In the genomic region with DNA sequence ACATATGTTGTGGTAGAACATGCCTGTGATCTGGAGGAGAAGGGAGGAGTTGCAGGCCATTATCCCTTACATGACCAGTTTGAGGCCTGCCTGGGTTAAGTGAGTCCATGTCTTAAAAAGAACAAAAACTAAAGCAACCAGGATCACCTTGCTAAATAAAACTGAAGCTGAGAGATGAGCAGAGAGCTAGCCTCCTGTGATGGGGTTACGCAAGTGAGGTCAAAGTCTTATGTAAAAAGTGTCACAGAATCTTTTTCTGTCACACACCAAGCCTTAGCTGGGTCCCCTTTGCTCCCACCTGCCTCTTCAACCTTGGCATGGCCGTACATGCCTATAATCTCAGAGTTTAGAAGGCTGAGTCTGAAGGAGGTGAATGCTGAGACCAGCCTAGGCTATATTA, we compare ENCODE assay signal across 8 mouse cellular contexts. TPM values are rescaled to one million over a fixed set of nuclear protein-coding genes. Genes with fewer than 3 reads are reported as not detected.
DNase-seq lines count a peak whose midpoint lies in the region; ATAC-seq lines count a peak whose summit lies in the region.

No protein-coding gene starts in this region.

- 83% methylated on average over 2 of the region's 2 CpGs for WGBS in kidney, embryonic 16.5 days
- 83% methylated on average over 2 of the region's 2 CpGs for WGBS in forebrain, embryonic 11.5 days
- 86% methylated on average over 2 of the region's 2 CpGs for WGBS in limb, embryonic 10.5 days
- 91% methylated on average over 2 of the region's 2 CpGs for WGBS in neural tube, embryonic 12.5 days

- no peak for ATAC-seq in kidney, embryonic 16.5 days (ENCODE audit: low FRiP score, low TSS enrichment)
- no peak for ATAC-seq in forebrain, embryonic 11.5 days (replicated peaks; ENCODE audit: low FRiP score)
- ATAC-seq in neural tube, embryonic 12.5 days (ENCODE audit: low FRiP score, low read depth), result no peak

- peak overlapping the region; percentile 85 for H3K4me2 ChIP-seq in kidney, embryonic 16.5 days (replicated peaks; ENCODE audit: low read depth, low read length)
- H3K4me2 ChIP-seq in forebrain, embryonic 11.5 days (ENCODE audit: low read depth, low read length, severe bottlenecking), result peak overlapping the region; percentile 86
- peak overlapping the region; percentile 83 for H3K4me2 ChIP-seq in neural tube, embryonic 12.5 days (replicated peaks)

- peaks cover 16% of the 10 kb centered on the region for H3K4me1 ChIP-seq in kidney, embryonic 16.5 days (ENCODE audit: insufficient read depth, low read length)
- H3K4me1 ChIP-seq in forebrain, embryonic 11.5 days (replicated peaks; ENCODE audit: control insufficient read depth, insufficient read depth, low read length), result peaks cover 6% of the 10 kb centered on the region; the same call in 1 of the 2 replicates
- H3K4me1 ChIP-seq in limb, embryonic 10.5 days, result peaks cover 24% of the 10 kb centered on the region
- peaks cover 18% of the 10 kb centered on the region for H3K4me1 ChIP-seq in neural tube, embryonic 12.5 days

- H3K4me3 ChIP-seq in kidney, embryonic 16.5 days (ENCODE audit: low read length), result peak overlapping the region; percentile 79
- peak overlapping the region; percentile 82 for H3K4me3 ChIP-seq in forebrain, embryonic 11.5 days (ENCODE audit: low read depth, low read length)
- peak overlapping the region; percentile 73 for H3K4me3 ChIP-seq in limb, embryonic 10.5 days
- H3K4me3 ChIP-seq in neural tube, embryonic 12.5 days, result peak overlapping the region; percentile 83

- H3K36me3 ChIP-seq in kidney, embryonic 16.5 days (ENCODE audit: insufficient read depth, low read length), result no peaks in the 10 kb centered on the region
- H3K36me3 ChIP-seq in forebrain, embryonic 11.5 days (ENCODE audit: control insufficient read depth, insufficient read depth, low read length), result no peaks in the 10 kb centered on the region
- H3K36me3 ChIP-seq in limb, embryonic 10.5 days, result peaks cover 41% of the 10 kb centered on the region
- H3K36me3 ChIP-seq in neural tube, embryonic 12.5 days, result 0 out of 2 replicates have a peak, but pooled peaks cover 4% of the 10 kb centered on the region

- no peaks in the 10 kb centered on the region for H3K27me3 ChIP-seq in kidney, embryonic 16.5 days (ENCODE audit: insufficient read depth, low read length)
- H3K27me3 ChIP-seq in forebrain, embryonic 11.5 days (ENCODE audit: control insufficient read depth, insufficient read depth, low read length), result no peaks in the 10 kb centered on the region
- H3K27me3 ChIP-seq in limb, embryonic 10.5 days (ENCODE audit: low read depth, poor library complexity, severe bottlenecking), result no peaks in the 10 kb centered on the region
- H3K27me3 ChIP-seq in neural tube, embryonic 12.5 days (replicated peaks), result no peaks in the 10 kb centered on the region

- H3K9ac ChIP-seq in kidney, embryonic 16.5 days (replicated peaks; ENCODE audit: low read length), result peak overlapping the region; percentile 87
- H3K9ac ChIP-seq in forebrain, embryonic 11.5 days (ENCODE audit: low read length), result no peak overlapping the region
- H3K9ac ChIP-seq in neural tube, embryonic 12.5 days, result peak overlapping the region; percentile 86; the same call in 1 of the 2 replicates

- no peak overlapping the region for H3K27ac ChIP-seq in kidney, embryonic 16.5 days (ENCODE audit: low read length)
- no peak overlapping the region for H3K27ac ChIP-seq in forebrain, embryonic 11.5 days (ENCODE audit: low read depth, low read length)
- H3K27ac ChIP-seq in limb, embryonic 10.5 days, result no peak overlapping the region
- H3K27ac ChIP-seq in neural tube, embryonic 12.5 days, result no peak overlapping the region

- no peaks in the 10 kb centered on the region for H3K9me3 ChIP-seq in kidney, embryonic 16.5 days (ENCODE audit: low read length)
- no peaks in the 10 kb centered on the region; the same call in 1 of the 2 replicates for H3K9me3 ChIP-seq in forebrain, embryonic 11.5 days (ENCODE audit: control insufficient read depth, low read length)
- no peaks in the 10 kb centered on the region for H3K9me3 ChIP-seq in limb, embryonic 10.5 days (replicated peaks)
- 0 out of 2 replicates have a peak, but pooled peaks cover 5% of the 10 kb centered on the region for H3K9me3 ChIP-seq in neural tube, embryonic 12.5 days

- DNase-seq in kidney, postnatal 25 days, result no peak
- DNase-seq in forebrain, embryonic 11.5 days (ENCODE audit: low spot score), result no peak
- DNase-seq in limb, embryonic 10.5 days (ENCODE audit: low spot score), result no peak
- DNase-seq in layer of hippocampus, adult 8-10 months (ENCODE audit: low spot score in 2 of 2), result no peak
- no peak for DNase-seq in layer of hippocampus, adult 11-12 months (ENCODE audit: low spot score)
- no peak for DNase-seq in gastrocnemius, postnatal 10 days

RNA-seq across cellular contexts. Expression of a gene that starts 0.6 kb away (rescaled TPM):
- 2.3 and 3.7 TPM in 2 replicates for polyA plus RNA-seq in kidney, embryonic 16.5 days (2015; fragmentation: Nextera tagmentation; extraction: Ambion mirVana)
- polyA plus RNA-seq in forebrain, embryonic 11.5 days (2014; fragmentation: Nextera tagmentation; extraction: Ambion mirVana), result not detected in 2 replicates
- 2.1 and 4.2 TPM in 2 replicates for polyA plus RNA-seq in limb, embryonic 10.5 days (2016; fragmentation: Nextera tagmentation; extraction: Ambion mirVana)
- not detected in 2 replicates for polyA plus RNA-seq in neural tube, embryonic 12.5 days (2016; fragmentation: Nextera tagmentation; extraction: Ambion mirVana)
- total RNA-seq in layer of hippocampus, adult 8-10 months (2022), result under 1 TPM; 0.53 to 0.82 (median 0.66) TPM
- total RNA-seq in gastrocnemius, postnatal 10 days (2021), result 1 to 10 TPM; 1.0 to 1.2 TPM

RNA-seq across cellular contexts. Expression of a gene that starts 2.7 kb away (rescaled TPM):
- 17.2 and 18.1 TPM in 2 replicates for polyA plus RNA-seq in kidney, embryonic 16.5 days (2015; fragmentation: Nextera tagmentation; extraction: Ambion mirVana)
- polyA plus RNA-seq in forebrain, embryonic 11.5 days (2014; fragmentation: Nextera tagmentation; extraction: Ambion mirVana), result 21.8 and 23.5 TPM in 2 replicates
- polyA plus RNA-seq in limb, embryonic 10.5 days (2016; fragmentation: Nextera tagmentation; extraction: Ambion mirVana), result 18.3 and 18.4 TPM in 2 replicates
- polyA plus RNA-seq in neural tube, embryonic 12.5 days (2016; fragmentation: Nextera tagmentation; extraction: Ambion mirVana), result 25.9 and 26.7 TPM in 2 replicates
- 1 to 10 TPM; 6.7 to 9.9 (median 8.4) TPM for total RNA-seq in layer of hippocampus, adult 8-10 months (2022)
- total RNA-seq in gastrocnemius, postnatal 10 days (2021), result 10 to 100 TPM; 10.3 to 11.5 TPM

RNA-seq across cellular contexts. Expression of a gene that starts 6.3 kb away (rescaled TPM):
- 129 and 136 TPM in 2 replicates for polyA plus RNA-seq in kidney, embryonic 16.5 days (2015; fragmentation: Nextera tagmentation; extraction: Ambion mirVana)
- 29.2 and 30.2 TPM in 2 replicates for polyA plus RNA-seq in forebrain, embryonic 11.5 days (2014; fragmentation: Nextera tagmentation; extraction: Ambion mirVana)
- polyA plus RNA-seq in limb, embryonic 10.5 days (2016; fragmentation: Nextera tagmentation; extraction: Ambion mirVana), result 52.9 and 92.3 TPM in 2 replicates
- 21.8 and 24.3 TPM in 2 replicates for polyA plus RNA-seq in neural tube, embryonic 12.5 days (2016; fragmentation: Nextera tagmentation; extraction: Ambion mirVana)
- total RNA-seq in layer of hippocampus, adult 8-10 months (2022), result 10 to 100 TPM in 3 of 4 experiments, 1 to 10 TPM in 1; 9.6 to 21.2 (median 15.0) TPM
- 1 to 10 TPM; 1.8 TPM for total RNA-seq in gastrocnemius, postnatal 10 days (2021)

RNA-seq across cellular contexts. Expression of a gene that starts 12.4 kb away (rescaled TPM):
- polyA plus RNA-seq in kidney, embryonic 16.5 days (2015; fragmentation: Nextera tagmentation; extraction: Ambion mirVana), result 106 and 107 TPM in 2 replicates
- polyA plus RNA-seq in forebrain, embryonic 11.5 days (2014; fragmentation: Nextera tagmentation; extraction: Ambion mirVana), result 71.3 and 83.8 TPM in 2 replicates
- polyA plus RNA-seq in limb, embryonic 10.5 days (2016; fragmentation: Nextera tagmentation; extraction: Ambion mirVana), result 93.3 and 107 TPM in 2 replicates
- polyA plus RNA-seq in neural tube, embryonic 12.5 days (2016; fragmentation: Nextera tagmentation; extraction: Ambion mirVana), result 93.4 and 95.9 TPM in 2 replicates
- total RNA-seq in layer of hippocampus, adult 8-10 months (2022), result 10 to 100 TPM; 52.8 to 69.5 (median 65.3) TPM
- 10 to 100 TPM; 18.3 to 18.6 TPM for total RNA-seq in gastrocnemius, postnatal 10 days (2021)

RNA-seq across cellular contexts. Expression of a gene that starts 29.4 kb away (rescaled TPM):
- 27.2 and 45.3 TPM in 2 replicates for polyA plus RNA-seq in kidney, embryonic 16.5 days (2015; fragmentation: Nextera tagmentation; extraction: Ambion mirVana)
- 98.8 and 110 TPM in 2 replicates for polyA plus RNA-seq in forebrain, embryonic 11.5 days (2014; fragmentation: Nextera tagmentation; extraction: Ambion mirVana)
- polyA plus RNA-seq in limb, embryonic 10.5 days (2016; fragmentation: Nextera tagmentation; extraction: Ambion mirVana), result 37.8 and 51.7 TPM in 2 replicates
- 74.3 and 87.2 TPM in 2 replicates for polyA plus RNA-seq in neural tube, embryonic 12.5 days (2016; fragmentation: Nextera tagmentation; extraction: Ambion mirVana)
- total RNA-seq in layer of hippocampus, adult 8-10 months (2022), result 100 to 1,000 TPM; 351 to 448 (median 412) TPM
- 10 to 100 TPM; 22.2 to 26.5 TPM for total RNA-seq in gastrocnemius, postnatal 10 days (2021)
